Mouse (Mus musculus) E14TG2a.4 (cell line): ENCODE data around the gene Klhdc4.
A peak's percentile ranks its signal among the peaks of the same experiment; 100 is the strongest.

Source experiments
- H3K27me3 ChIP-seq: 2 replicates; pipeline ENCODE4 v1.6.1; 2014; ENCODE audit warnings: low read length, control low read depth; ENCODE audit not compliant: insufficient read depth
- H3K36me3 ChIP-seq: 2 replicates; pipeline ENCODE4 v1.6.1; 2014; ENCODE audit warnings: low read length, control low read depth; ENCODE audit not compliant: insufficient read depth
- H3K4me1 ChIP-seq: replicated peaks from 2 replicates; pipeline ENCODE4 v1.6.1; 2014; ENCODE audit warnings: low read depth, low read length, control low read depth
- H3K4me3 ChIP-seq: replicated peaks from 2 replicates; pipeline ENCODE4 v1.5.1; 2014; ENCODE audit warnings: mild to moderate bottlenecking, low read length
- H3K9me3 ChIP-seq: 2 replicates; pipeline ENCODE4 v1.6.1; 2014; ENCODE audit warnings: low read length, control low read depth
- CTCF ChIP-seq: conservative IDR thresholded peaks from 2 replicates; pipeline ENCODE4 v1.5.1; 2014; ENCODE audit warnings: low read length
- NANOG ChIP-seq: IDR thresholded peaks from 2 replicates; pipeline ENCODE4 v1.6.1; 2014; ENCODE audit warnings: borderline replicate concordance, low read length, mixed read lengths
- POU5F1 ChIP-seq: IDR thresholded peaks from 2 replicates; pipeline ENCODE4 v1.6.1; 2014; ENCODE audit warnings: low read length, borderline replicate concordance

Klhdc4 gene

DNA sequence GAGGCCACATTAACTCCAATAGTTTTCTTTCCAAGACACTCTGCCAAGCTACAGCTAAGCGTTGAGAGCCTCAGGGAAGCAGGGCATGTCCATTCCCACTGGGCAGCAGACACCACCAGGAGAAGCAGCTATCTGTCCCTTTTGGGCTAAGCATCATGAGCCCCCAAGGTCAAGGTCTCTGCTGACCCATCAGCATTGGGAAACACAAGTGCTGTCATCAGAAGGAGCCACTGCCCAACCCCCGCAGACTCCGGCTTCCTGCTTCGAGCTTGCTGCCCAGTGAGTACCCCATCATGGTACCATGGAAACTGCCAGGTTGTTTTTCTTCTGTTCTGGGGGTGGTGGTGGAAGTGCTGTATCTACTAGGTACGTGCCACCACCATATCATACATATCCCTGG is 38.8 kb upstream of the Klhdc4 start:
- Histone ChIP-seq H3K9me3 (no peaks in the 10 kb centered on the region), H3K4me3 (no peak overlapping the region), H3K27me3 (no peaks in the 10 kb centered on the region), H3K4me1 (peaks cover 22% of the 10 kb centered on the region), H3K36me3 (no peaks in the 10 kb centered on the region)
- TF ChIP-seq NANOG (no peak), POU5F1 (no peak), CTCF (no peak)

DNA sequence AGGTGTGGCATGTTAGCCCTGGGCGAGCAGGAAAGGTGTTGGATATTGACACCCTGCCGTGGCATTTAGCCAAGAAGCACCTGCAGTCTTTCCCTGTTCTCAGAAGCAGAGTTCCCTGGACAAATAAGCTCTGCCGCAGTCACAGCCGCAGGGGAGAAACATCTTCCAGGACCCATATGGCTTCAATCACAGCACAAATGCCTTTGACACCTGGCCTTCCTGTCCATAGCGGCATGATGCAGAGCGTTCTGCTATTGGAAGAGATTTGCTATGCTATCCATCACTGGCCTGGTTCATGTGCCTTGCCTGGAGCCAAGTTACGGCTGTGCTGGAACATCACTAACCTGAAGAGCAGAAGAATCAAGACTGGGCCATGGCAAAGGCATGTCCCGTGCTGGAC is 36.0 kb upstream of the Klhdc4 start:
- Histone ChIP-seq H3K27me3 (peaks cover 4% of the 10 kb centered on the region; the same call in 1 of the 2 replicates), H3K9me3 (no peaks in the 10 kb centered on the region), H3K4me1 (peaks cover 16% of the 10 kb centered on the region), H3K36me3 (no peaks in the 10 kb centered on the region), H3K4me3 (no peak overlapping the region)
- TF ChIP-seq POU5F1 (no peak), CTCF (no peak), NANOG (no peak)

DNA sequence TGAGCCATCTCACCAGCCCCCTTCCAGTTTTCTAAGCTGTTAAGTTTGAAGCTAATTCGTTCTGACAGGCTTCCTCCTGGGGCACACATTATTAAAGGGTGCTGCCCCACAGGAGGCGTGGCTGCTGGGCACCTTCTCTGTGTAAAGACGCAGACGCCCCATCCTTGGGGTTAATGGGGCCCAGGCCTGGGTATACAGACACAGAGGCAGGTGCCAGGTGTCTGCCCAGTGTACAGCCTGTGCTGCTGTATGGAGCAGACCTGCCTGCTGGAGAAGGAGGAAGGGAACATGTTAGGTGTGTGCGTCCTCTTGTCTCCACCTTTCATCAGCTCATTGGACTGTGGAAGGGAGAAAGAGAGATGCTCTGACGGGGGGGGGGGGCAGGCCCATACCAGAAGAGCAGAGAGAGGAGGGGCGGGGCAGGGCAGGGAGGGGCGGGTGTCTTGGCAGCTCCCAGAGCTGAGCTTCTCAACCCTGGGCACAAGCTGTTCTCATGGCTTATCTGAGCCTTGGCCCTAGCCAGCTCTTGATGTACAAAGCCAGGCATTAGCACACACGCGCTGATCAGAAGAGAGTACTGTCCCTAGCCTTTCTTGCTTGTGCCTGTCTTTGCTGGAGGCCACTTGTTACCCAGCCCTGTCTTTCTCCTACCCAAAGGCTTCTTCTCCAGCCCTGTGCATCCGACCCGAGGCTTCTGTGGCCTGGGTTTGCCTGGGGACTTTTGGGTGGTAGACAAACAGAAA is 32.6 kb upstream of the Klhdc4 start:
- no peak for TF ChIP-seq NANOG
- no peak for TF ChIP-seq POU5F1
- TF ChIP-seq CTCF = no peak
- peaks cover 3% of the 10 kb centered on the region; the same call in 1 of the 2 replicates for H3K36me3 ChIP-seq
- H3K27me3 ChIP-seq = peaks cover 4% of the 10 kb centered on the region; the same call in 1 of the 2 replicates
- H3K4me1 ChIP-seq = peaks cover 13% of the 10 kb centered on the region
- no peaks in the 10 kb centered on the region for H3K9me3 ChIP-seq
- H3K4me3 ChIP-seq = no peak overlapping the region

DNA sequence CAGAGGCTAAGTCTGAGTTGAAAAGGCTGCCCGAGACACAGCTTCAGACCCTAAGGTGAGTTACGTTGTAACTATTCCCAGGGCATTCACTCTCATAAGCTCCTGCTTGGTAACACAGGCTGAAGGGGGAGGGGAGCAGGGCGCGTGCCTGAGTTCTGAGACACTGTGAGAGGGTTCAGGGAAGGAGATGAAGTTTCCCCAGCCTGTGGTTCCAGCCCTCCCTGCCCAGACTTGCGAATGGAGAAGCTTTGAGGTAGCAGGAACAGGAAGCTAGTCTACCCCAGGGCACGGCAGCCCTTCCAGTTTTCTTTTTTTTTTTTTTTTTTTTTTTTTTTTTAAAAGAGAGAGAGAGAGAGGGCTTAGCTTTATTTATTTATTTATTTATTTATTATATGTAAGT is 31.9 kb upstream of the Klhdc4 start:
- Histone ChIP-seq H3K4me3 (no peak overlapping the region), H3K4me1 (peaks cover 13% of the 10 kb centered on the region), H3K27me3 (peaks cover 4% of the 10 kb centered on the region; the same call in 1 of the 2 replicates), H3K36me3 (peaks cover 3% of the 10 kb centered on the region; the same call in 1 of the 2 replicates), H3K9me3 (no peaks in the 10 kb centered on the region)
- TF ChIP-seq CTCF (no peak), NANOG (no peak), POU5F1 (no peak)

DNA sequence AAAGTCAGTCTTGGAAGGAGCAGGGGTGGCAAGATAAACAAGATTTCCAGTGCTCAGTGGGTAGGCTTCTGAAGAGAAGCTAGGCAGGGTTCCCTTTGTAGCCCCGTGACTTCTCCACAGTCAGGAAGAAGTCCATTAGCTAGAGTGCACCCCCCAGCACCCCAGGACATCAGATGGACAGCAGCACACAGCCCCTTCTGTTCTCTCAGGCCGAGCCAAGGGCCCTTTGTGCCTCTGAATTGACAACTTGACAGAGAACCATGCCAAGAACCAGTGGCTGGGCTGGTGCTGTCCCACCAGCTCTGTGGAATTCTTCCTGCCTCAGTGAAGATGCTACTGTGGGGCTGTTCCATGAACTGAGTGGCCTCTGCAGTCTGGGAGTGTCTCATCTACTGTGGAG is 28.4 kb upstream of the Klhdc4 start:
- H3K27me3 ChIP-seq = peaks cover 4% of the 10 kb centered on the region; the same call in 1 of the 2 replicates
- H3K4me3 ChIP-seq = no peak overlapping the region
- TF ChIP-seq NANOG (no peak), CTCF (no peak), POU5F1 (no peak)
- peaks cover 3% of the 10 kb centered on the region; the same call in 1 of the 2 replicates for H3K36me3 ChIP-seq
- H3K4me1 ChIP-seq = peaks cover 21% of the 10 kb centered on the region
- no peaks in the 10 kb centered on the region for H3K9me3 ChIP-seq

DNA sequence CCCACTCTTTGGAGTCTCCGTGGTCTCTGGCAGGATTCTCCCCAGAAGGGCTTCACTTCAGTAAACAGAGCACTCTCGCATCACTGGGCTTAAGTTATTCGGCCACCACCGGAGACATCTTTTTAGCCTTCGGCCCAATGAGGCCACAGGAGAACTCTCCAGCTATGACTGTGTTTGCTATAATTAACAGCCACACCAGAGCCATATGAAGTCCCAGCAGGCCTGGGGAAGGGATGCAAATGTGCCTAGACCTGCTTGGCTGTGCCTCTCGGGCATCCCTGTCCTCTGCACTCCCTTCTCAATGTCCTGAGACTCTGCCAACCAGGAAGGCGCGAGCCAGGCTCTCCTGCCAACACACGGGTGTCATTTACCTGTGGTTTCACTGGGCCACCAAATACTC is 28.0 kb upstream of the Klhdc4 start:
- peaks cover 3% of the 10 kb centered on the region; the same call in 1 of the 2 replicates for H3K36me3 ChIP-seq
- no peak overlapping the region for H3K4me3 ChIP-seq
- TF ChIP-seq CTCF (no peak), POU5F1 (no peak), NANOG (no peak)
- peaks cover 23% of the 10 kb centered on the region for H3K4me1 ChIP-seq
- H3K27me3 ChIP-seq = peaks cover 2% of the 10 kb centered on the region; the same call in 1 of the 2 replicates
- no peaks in the 10 kb centered on the region for H3K9me3 ChIP-seq

DNA sequence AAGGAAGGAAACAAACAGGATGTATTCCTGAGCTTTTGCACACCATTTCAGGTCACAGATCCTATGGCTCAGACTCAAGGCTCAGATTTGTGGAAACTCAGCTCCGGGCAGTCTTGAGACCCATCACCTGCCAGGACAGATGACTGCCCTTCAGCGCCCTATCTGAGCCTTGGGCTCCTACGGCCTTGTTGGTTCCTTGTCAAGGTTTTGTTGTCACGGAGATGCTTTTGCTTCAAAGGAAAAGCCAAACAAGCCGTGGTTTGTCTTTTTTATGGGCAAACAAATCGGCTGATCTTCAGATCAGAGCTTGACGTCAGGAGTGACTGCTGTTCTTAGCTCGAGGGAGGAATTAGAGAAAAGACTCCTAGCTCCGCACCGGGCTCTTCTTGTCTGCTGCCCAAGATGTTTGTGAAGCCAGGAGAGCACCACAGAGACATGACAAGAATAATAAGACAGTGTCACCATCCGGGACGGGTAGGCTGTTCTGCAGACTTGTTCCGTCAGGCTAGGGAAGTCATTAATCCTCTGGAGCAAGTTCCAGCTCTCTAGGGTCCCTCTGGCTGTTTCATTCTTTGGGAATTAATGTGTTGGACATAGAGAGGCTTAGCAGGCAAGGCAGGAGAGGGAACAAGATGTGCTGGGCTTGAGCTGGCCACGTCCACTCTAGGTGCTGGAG is 26.8 kb upstream of the Klhdc4 start:
- Histone ChIP-seq H3K4me3 (no peak overlapping the region), H3K9me3 (no peaks in the 10 kb centered on the region), H3K36me3 (peaks cover 3% of the 10 kb centered on the region; the same call in 1 of the 2 replicates), H3K27me3 (no peaks in the 10 kb centered on the region), H3K4me1 (peaks cover 26% of the 10 kb centered on the region)
- TF ChIP-seq NANOG (no peak), CTCF (no peak), POU5F1 (no peak)

DNA sequence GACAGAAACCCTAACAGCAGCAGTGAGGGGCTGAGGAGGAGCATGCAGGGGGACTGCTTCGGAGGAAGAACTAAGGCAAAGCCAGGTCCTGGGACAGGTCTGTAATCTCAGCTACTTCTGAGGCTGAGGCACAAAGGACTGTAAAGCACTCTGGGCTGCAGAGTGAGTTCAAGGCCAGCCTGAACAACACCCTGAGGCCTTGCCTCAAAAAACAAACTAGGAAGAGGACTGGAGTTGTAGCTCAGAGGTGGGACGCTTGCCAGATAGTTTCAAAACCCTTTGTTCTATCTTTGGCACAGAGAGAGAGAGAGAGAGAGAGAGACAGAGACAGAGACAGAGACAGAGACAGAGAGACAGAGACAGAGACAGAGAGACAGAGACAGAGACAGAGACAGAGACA is 24.2 kb upstream of the Klhdc4 start:
- TF ChIP-seq NANOG (no peak), POU5F1 (no peak), CTCF (no peak)
- H3K36me3 ChIP-seq = peaks cover 3% of the 10 kb centered on the region; the same call in 1 of the 2 replicates
- H3K4me3 ChIP-seq = no peak overlapping the region
- peaks cover 3% of the 10 kb centered on the region; the same call in 1 of the 2 replicates for H3K27me3 ChIP-seq
- H3K4me1 ChIP-seq = peaks cover 32% of the 10 kb centered on the region
- no peaks in the 10 kb centered on the region for H3K9me3 ChIP-seq

DNA sequence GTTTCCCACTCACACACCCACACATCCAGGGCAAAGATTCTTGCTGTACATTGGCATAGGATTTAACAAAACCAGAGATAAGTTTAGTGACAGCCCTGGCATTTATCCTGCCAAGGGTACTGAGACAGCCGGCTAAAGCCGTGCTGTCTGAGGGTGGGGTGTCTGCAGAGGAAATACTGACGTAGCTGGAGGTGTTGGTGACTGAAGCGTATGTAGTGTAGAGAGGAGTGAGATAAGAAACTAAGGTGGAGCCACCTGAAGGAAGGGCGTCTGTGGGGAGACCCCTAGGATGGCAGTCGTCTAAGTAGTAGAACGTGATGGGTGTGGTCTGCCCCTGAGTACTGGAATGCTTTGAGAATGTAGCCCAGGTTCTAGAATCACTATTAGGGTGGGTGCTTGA is 23.1 kb upstream of the Klhdc4 start:
- Histone ChIP-seq H3K36me3 (no peaks in the 10 kb centered on the region; the same call in 1 of the 2 replicates), H3K4me1 (peaks cover 32% of the 10 kb centered on the region), H3K4me3 (0 out of 2 replicates have a peak overlapping the region, but pooled peaks have one; percentile 13), H3K9me3 (no peaks in the 10 kb centered on the region), H3K27me3 (peaks cover 8% of the 10 kb centered on the region; the same call in 1 of the 2 replicates)
- TF ChIP-seq POU5F1 (no peak), NANOG (no peak), CTCF (no peak)
